Mouse (Mus musculus) spleen, embryonic (tissue): ENCODE data around the gene Clint1.

Experiments
- CTCF ChIA-PET: fragments of 350-600 bp; sonication (Branson Sonifier 250); formaldehyde crosslinking; loops from one replicate; lab custom pipeline; 2022; lab: Charles Lee

Gene Clint1

DNA sequence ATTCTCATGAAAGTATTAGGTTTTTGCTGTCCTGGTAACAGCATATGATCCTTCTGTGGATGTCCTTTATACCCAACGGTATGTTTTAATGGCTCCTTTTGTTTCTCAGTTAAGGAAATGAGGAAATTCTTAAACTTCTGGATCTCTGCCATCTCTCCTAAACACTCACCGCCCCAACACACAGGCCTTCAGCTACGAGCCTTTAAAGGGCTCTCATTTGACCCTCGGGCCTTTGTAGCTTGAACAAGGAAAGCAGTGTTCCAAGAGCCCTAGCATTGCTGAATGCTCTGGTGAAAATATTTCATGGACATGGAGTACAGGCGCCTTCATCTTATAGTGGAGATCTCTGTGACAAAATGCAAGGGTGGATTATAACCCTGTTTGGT, 29.8 kb downstream of the Clint1 start:
- CTCF ChIA-PET = interaction anchor here (0.7 to 1.0 kb wide), 4 partner anchors 10 to 1491 kb away, joined by 3 to 11 read pairs (median 3); no protein-coding TSS in a partner anchor

DNA sequence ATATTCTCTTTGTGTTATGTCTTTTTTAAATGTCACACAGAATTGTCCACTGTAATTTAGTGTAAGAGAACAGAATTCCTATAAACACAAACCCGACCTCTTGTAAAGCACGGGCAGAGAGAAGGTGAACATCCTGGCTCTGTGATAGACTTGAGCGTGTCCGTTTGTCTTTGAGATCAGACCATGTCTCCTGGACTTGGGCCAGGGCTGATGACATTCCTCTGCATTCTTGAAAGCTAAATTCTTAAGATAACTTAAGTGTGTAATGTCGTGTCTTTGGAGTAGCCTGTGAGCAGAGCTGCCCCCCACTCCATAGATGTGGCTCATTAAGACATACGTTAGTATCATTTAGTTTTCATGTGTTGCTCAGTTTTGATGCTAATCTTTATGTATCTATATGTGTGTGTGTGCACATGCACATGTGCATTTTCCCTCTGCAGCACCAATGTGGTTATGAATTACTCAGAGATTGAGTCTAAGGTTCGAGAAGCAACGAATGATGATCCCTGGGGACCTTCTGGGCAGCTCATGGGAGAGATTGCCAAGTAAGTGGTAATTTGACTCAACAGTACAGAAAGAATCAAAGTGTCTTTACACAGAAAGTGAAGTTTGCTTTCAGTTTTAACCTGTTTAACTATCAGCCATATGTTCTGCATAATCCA, 31.6 kb downstream of the Clint1 start:
- CTCF ChIA-PET = interaction anchor here (0.6 to 1.3 kb wide), 4 partner anchors 10 to 1417 kb away, joined by 3 read pairs; no protein-coding TSS in a partner anchor

- CTCF ChIA-PET = interaction anchor here (0.6 to 1.3 kb wide), 4 partner anchors 10 to 1418 kb away, joined by 3 read pairs; no protein-coding TSS in a partner anchor
Observed at GRCm38 (mm10) chr11:45884029-45884428, 32.2 kb downstream of the Clint1 start.

GRCm38 (mm10) chr11:45885606-45886230, 33.9 kb downstream of the Clint1 start:
- CTCF ChIA-PET = interaction anchor here (0.6 kb wide), 1 partner anchor 880 kb away, joined by 3 read pairs; no protein-coding TSS in a partner anchor

DNA sequence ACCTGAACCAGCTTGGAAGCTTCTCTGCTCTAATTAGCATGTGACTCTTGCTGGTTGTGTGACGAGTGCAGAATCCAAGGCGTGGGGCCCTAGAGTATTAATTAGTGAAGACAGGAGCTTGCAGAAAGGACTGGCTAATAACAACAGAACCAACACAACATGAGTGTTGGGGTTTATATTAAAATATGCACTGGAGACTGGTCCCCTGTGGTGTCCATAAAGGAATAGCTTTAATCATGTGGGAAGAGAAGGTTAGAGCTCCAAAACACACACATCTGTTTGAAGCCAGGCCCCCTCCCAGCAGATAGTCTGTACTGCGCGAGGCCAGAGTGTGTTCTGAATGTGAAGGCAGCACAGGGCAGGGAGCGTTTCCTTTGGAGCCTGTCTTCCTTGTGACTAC, 34.7 kb downstream of the Clint1 start:
- CTCF ChIA-PET = no interaction called here

- CTCF ChIA-PET = interaction anchor here (1.1 kb wide), 1 partner anchor 92 kb away, joined by 4 read pairs; no protein-coding TSS in a partner anchor
Observed at GRCm38 (mm10) chr11:45888471-45889030, 36.7 kb downstream of the Clint1 start.

DNA sequence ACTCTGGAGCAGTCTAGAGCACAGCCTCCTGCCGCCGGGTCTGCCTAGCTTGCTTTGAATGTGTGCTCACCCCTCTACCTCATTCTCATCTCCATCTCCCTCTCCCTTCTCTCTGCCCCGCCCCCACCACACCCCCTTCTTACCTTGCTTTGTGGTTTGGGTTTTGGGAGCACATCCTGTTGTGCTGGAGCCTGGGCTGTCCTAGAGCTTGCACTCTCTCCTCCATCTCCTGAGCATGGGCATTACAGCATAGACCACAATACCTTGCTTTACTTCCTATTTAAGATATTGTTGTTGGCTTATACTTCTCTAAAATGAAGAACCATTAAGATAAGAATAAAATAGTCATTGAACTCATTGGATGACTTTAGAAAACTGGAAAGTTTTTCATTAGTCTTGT, 38.1 kb downstream of the Clint1 start:
- CTCF ChIA-PET = no interaction called here

- CTCF ChIA-PET = no interaction called here
Observed at GRCm38 (mm10) chr11:45890423-45890822, 38.6 kb downstream of the Clint1 start.

- CTCF ChIA-PET = no interaction called here
Observed at GRCm38 (mm10) chr11:45892861-45893360, 41.1 kb downstream of the Clint1 start.

DNA sequence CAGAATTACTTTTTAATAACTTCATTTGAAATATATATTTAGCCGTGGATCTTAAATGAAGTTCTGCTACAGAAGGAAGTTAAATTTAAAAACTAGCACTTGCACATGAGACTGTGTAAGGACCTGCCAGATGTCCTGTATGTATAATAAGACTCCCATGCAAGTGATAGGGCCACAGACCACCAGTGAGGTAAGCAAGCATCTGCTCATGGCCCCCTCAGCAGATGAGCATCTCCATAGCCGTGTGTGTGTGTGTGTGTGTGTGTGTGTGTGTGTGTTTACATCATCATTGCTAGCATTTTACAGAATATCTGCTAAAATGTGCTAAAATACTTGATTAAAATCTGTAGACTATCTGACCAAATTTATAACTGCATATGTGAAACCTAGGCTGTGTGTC, 45.5 kb downstream of the Clint1 start:
- CTCF ChIA-PET = interaction anchor here (0.5 kb wide), 1 partner anchor 17 kb away, joined by 3 read pairs; no protein-coding TSS in a partner anchor

GRCm38 (mm10) chr11:45900233-45901015, 48.6 kb downstream of the Clint1 start:
- CTCF ChIA-PET = no interaction called here

GRCm38 (mm10) chr11:45906109-45906786, 54.4 kb downstream of the Clint1 start:
- CTCF ChIA-PET = no interaction called here

GRCm38 (mm10) chr11:45907301-45907700, 55.5 kb downstream of the Clint1 start:
- CTCF ChIA-PET = no interaction called here

GRCm38 (mm10) chr11:45908070-45908469, 56.2 kb downstream of the Clint1 start:
- CTCF ChIA-PET = no interaction called here

- CTCF ChIA-PET = no interaction called here
Observed at GRCm38 (mm10) chr11:45908894-45909293, 57.0 kb downstream of the Clint1 start.

DNA sequence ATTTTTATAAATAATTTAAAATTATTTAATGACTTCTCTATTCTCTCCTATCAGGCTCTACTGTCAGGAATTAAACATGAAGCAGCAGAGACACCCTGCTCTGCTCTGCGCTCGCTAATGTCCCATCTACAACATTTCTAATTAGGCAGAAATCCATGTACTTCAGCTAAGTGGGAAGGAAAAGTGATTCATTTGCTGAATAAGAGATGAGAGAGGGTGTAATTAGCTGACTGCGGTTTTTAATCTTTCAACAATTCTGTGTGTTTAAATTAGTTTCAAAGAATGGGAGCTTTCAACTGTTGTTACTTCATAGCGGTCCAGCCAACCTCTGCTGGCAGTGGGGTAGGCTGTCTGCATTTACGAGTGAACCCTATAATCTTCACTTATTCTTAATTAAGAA, 58.9 kb downstream of the Clint1 start:
- CTCF ChIA-PET = no interaction called here

GRCm38 (mm10) chr11:45916196-45916595, 64.3 kb downstream of the Clint1 start:
- CTCF ChIA-PET = no interaction called here

- CTCF ChIA-PET = no interaction called here
Observed at GRCm38 (mm10) chr11:45918018-45918417, 66.2 kb downstream of the Clint1 start.

DNA sequence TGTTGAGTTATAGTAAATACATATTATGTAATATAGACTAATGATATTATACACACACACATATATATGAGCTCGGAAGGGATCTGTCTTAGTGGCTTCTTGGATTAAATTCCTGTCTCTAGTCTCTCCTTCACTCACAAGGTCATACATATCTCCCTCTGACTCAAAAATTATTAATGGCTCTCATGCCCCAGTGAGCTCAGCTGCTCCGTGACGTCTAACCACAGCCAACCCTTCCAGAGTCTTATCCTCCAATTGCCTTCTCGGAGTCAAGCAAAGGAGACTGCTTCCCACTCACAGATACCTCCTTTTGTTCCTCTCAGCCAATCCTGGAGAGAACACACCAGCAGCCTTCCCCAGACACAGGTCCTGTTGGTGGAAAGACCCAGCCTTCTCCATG, 67.0 kb downstream of the Clint1 start:
- CTCF ChIA-PET = no interaction called here

GRCm38 (mm10) chr11:45921026-45921425, 69.2 kb downstream of the Clint1 start:
- CTCF ChIA-PET = no interaction called here

DNA sequence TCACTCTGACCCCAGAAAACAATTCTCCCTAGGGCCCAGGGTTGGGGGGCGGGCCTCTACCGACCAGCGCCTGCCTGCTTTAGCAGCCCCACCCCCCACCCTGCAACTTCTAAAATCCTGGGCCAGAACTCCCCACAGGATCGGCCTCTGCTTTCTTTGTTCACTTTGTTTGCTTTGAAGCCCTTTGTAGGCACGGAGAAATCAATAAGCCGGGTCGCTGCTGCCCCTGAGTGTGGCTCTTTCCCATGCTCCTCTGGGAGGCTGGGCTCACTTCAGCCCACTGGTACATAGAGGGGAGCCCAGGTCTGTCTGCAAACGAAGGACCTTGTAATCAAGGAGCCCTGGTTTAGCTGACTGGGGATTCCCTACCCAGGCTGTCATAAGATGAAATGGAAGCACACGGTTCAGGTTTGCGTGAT, 69.6 kb downstream of the Clint1 start:
- CTCF ChIA-PET = no interaction called here
